Mouse (Mus musculus) hindbrain, postnatal 0 days (tissue): ENCODE measurements around the gene Tdrd12. TPM values are rescaled to one million over a fixed set of nuclear protein-coding genes. Genes with fewer than 3 reads are reported as not detected.
"Not testable (repeated sequence)": the region's sequence is repeated elsewhere in the genome, so short reads cannot be mapped to it uniquely, and the experiment has no call there.

Experiments used
- ATAC-seq: fragments of 200-750 bp; cut with Nextera tagmentation; 2 replicates; pipeline ENCODE4 v1.8.0; 2017; ENCODE audit warnings: mild to moderate bottlenecking, moderate TSS enrichment, moderate library complexity
- DNase-seq: peaks from one replicate; pipeline ENCODE4 v3.0.0-alpha.2; 2015; ENCODE audit warnings: low spot score
- H3K27ac ChIP-seq: fragments of 300-500 bp; sonication (generic); 2 replicates; pipeline ENCODE4 v1.5.1; 2014; ENCODE audit warnings: mild to moderate bottlenecking
- H3K27me3 ChIP-seq: fragments of 300-500 bp; sonication (generic); 2 replicates; pipeline ENCODE4 v1.6.1; 2014; ENCODE audit warnings: low read length, mixed read lengths; ENCODE audit not compliant: insufficient read depth
- H3K36me3 ChIP-seq: fragments of 300-500 bp; sonication (generic); 2 replicates; pipeline ENCODE4 v1.6.1; 2014; ENCODE audit warnings: low read length, mixed read lengths; ENCODE audit not compliant: insufficient read depth
- H3K4me1 ChIP-seq: fragments of 300-500 bp; sonication (generic); 2 replicates; pipeline ENCODE4 v1.6.1; 2014; ENCODE audit warnings: antibody characterized with exemption, low read length, mixed read lengths; ENCODE audit not compliant: insufficient read depth
- H3K4me2 ChIP-seq: fragments of 300-500 bp; sonication (generic); 2 replicates; pipeline ENCODE4 v1.6.1; 2014; ENCODE audit warnings: low read depth, mild to moderate bottlenecking, low read length, moderate library complexity, mixed read lengths
- H3K4me3 ChIP-seq: fragments of 300-500 bp; sonication (generic); 2 replicates; pipeline ENCODE4 v1.5.1; 2014; ENCODE audit warnings: low read length
- H3K9ac ChIP-seq: fragments of 300-500 bp; sonication (generic); replicated peaks from 2 replicates; pipeline ENCODE4 v1.6.1; 2014; ENCODE audit warnings: mild to moderate bottlenecking, low read length, moderate library complexity, mixed read lengths
- H3K9me3 ChIP-seq: fragments of 300-500 bp; sonication (generic); 2 replicates; pipeline ENCODE4 v1.6.1; 2016; ENCODE audit warnings: low read length, mixed read lengths
- CTCF ChIP-seq: IDR thresholded peaks from 2 replicates; pipeline ENCODE4 v1.5.1; 2016; ENCODE audit warnings: antibody characterized with exemption, control low read depth, low read depth
- WGBS: fragments of 180-500 bp; shearing (Covaris S2); extraction: QIAGEN DNeasy Blood & Tissue Kit; methylation state at CpG from one replicate; pipeline ENCODE4 v1.1.7; 2014; 5-methylcytosine and 5-hydroxymethylcytosine counted together
- polyA plus RNA-seq: library from polyadenylated mRNA; unstranded; fragments of >200 nt; fragmentation: Nextera tagmentation; extraction: Ambion mirVana; gene quantifications from 2 replicates; pipeline ENCODE4 v1.2.1, GENCODE M21; 2015
- total RNA-seq: library from RNA; depleted of rRNA; stranded (reverse); fragments of >200 nt; gene quantifications from 2 replicates; pipeline ENCODE4 v1.2.3, GENCODE M21; 2014

Tdrd12 gene
- total and polyA plus RNA-seq, 2 experiments from 2014 or later = 0.68 to 1.2 TPM

DNA sequence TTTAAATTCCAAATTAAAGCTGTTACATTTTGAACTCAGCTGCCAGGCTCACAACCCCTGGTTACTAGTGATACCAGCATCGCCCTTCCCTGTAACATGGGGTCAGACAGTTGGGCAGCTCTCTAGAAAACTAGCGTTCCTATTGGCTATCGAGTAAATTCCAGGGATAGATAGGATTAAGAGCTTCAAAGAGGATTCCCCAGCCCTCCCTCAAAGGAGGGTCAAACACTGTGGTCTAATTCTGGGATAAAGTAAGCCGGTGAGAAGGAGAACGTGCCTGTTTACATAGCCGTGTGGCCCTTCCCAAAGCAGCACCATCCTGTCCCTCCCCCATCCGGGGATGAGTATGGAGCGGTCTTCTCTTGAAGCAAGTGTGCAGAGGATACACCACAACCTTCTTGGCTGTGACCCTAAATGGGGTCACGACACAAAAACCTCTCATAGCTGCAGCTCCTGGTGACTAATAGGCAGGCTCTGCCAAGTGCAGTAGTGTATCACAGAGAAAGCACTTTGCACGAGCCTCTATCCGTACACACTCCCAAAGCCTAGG is 46.0 kb upstream of the Tdrd12 start:
- 29% methylated on average over 11 of the region's 11 CpGs for WGBS
- H3K4me3 ChIP-seq = no peak overlapping the region
- DNase-seq = no peak
- H3K9ac ChIP-seq = no peak overlapping the region
- H3K4me1 ChIP-seq = peaks cover 7% of the 10 kb centered on the region; the same call in 1 of the 2 replicates
- H3K4me2 ChIP-seq = no peak overlapping the region
- H3K27me3 ChIP-seq = peaks cover 13% of the 10 kb centered on the region
- H3K27ac ChIP-seq = no peak overlapping the region
- no peaks in the 10 kb centered on the region for H3K9me3 ChIP-seq
- no peak for ATAC-seq
- H3K36me3 ChIP-seq = no peaks in the 10 kb centered on the region
- no peak for TF ChIP-seq CTCF

DNA sequence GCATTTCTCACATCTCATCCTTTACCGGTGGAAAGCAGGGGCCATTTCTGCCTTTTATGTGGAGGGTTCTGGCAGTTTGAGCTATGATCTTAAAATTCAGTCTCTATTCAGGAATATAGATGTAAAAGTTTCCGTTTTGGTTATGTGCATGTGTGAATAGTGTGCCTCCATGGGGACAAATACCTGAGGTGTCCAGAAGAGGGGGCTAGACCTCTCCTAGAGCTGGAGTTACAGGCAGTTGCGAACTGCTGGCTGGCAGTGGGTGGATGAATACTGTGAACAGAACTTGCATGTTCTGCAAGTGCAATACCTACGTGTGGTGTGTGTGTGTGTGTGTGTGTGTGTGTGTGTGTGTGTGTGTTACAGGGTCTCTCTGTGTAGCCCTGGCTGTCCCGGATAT is 45.2 kb upstream of the Tdrd12 start:
- DNase-seq (no peak), ATAC-seq (no peak)
- 70% methylated on average over 5 of the region's 5 CpGs for WGBS
- Histone ChIP-seq H3K27me3 (peaks cover 13% of the 10 kb centered on the region), H3K4me2 (no peak overlapping the region), H3K27ac (no peak overlapping the region), H3K4me3 (no peak overlapping the region), H3K36me3 (no peaks in the 10 kb centered on the region), H3K4me1 (peaks cover 7% of the 10 kb centered on the region; the same call in 1 of the 2 replicates), H3K9ac (no peak overlapping the region), H3K9me3 (no peaks in the 10 kb centered on the region)
- peak; percentile 30; the same call in 1 of the 2 replicates for TF ChIP-seq CTCF

DNA sequence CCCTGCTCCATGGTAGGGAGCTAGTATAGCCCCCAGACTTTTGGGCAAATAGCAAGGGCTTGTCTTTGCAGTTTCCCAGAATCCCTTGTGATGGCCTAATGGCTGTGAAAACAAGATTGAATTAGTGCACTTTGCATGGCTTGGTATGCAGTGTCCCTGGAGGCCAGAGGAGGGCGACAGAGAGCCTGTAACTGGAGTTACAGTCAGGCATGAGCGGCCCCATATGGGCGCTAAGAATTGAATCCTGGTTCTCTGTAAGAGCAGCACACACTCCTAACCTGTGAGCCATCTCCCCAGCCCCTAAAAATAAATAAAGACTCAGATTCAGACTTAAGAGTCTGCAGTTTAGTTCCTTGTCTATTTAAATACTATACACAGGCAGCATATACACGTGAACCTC is 42.3 kb upstream of the Tdrd12 start:
- Histone ChIP-seq H3K9ac (no peak overlapping the region), H3K4me2 (no peak overlapping the region), H3K4me3 (no peak overlapping the region), H3K36me3 (no peaks in the 10 kb centered on the region), H3K27ac (no peak overlapping the region), H3K4me1 (no peaks in the 10 kb centered on the region), H3K9me3 (no peaks in the 10 kb centered on the region), H3K27me3 (peaks cover 11% of the 10 kb centered on the region)
- DNase-seq (peak; percentile 62), ATAC-seq (no peak)
- TF ChIP-seq CTCF = peak; percentile 74
- WGBS = 34% methylated on average over 4 of the region's 4 CpGs

DNA sequence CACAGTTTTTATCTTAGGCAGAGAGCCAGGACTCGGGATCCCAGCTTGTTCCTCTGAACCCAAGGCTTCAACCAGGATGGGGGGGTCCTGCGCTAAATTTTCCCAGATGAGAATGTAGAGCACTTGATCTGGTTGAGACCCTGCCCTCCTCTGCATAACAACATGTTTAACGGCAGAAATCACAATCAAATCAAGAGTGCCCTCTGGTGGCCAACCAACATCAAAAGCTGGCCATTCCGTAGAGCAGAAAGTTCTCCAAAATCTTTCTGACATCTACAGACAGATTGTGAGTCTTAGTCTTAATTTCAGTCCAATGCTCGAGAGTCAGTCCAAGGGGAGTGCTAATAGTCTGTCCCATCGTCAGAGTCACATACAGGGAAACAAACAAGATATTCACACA is 33.3 kb upstream of the Tdrd12 start:
- H3K9ac ChIP-seq, H3K4me2 ChIP-seq, H3K36me3 ChIP-seq, H3K4me1 ChIP-seq, H3K4me3 ChIP-seq, H3K9me3 ChIP-seq, ATAC-seq, H3K27me3 ChIP-seq, DNase-seq, H3K27ac ChIP-seq: not testable (repeated sequence)
- TF ChIP-seq CTCF = peak; percentile 48
- 25% methylated on average over 6 of the region's 6 CpGs for WGBS

DNA sequence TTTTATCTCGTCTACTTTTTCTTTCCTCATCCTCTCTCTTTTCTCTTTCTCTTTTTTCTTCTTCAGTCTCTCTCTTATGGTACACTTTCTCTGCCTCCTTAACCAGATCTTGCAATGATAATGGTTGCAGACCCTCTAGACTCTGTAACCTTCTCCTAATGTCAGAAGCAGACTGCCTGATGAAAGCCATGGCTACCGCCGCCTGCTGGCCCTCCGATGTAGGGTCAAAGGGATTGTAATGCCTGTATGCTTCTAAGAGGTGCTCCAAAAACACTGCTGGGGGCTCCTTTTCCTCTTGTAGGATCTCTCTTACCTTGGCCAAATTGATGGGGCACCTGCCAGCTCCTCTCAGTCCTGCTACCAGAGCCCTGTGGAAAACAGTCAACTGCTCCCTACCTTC is 32.2 kb upstream of the Tdrd12 start:
- not testable (repeated sequence) for H3K4me1 ChIP-seq, H3K36me3 ChIP-seq, H3K9ac ChIP-seq, H3K4me2 ChIP-seq, H3K4me3 ChIP-seq, DNase-seq, ATAC-seq, H3K27me3 ChIP-seq, H3K9me3 ChIP-seq, H3K27ac ChIP-seq
- 93% methylated on average over 4 of the region's 4 CpGs for WGBS

- H3K4me2 ChIP-seq, H3K36me3 ChIP-seq, H3K4me1 ChIP-seq, H3K9me3 ChIP-seq, H3K27me3 ChIP-seq, DNase-seq, H3K4me3 ChIP-seq, H3K27ac ChIP-seq, H3K9ac ChIP-seq, ATAC-seq: not testable (repeated sequence)
- 82% methylated on average over 13 of the region's 13 CpGs for WGBS
These were observed 28.4 kb upstream of the Tdrd12 start for GRCm38 (mm10) chr7:35565965-35566364.

DNA sequence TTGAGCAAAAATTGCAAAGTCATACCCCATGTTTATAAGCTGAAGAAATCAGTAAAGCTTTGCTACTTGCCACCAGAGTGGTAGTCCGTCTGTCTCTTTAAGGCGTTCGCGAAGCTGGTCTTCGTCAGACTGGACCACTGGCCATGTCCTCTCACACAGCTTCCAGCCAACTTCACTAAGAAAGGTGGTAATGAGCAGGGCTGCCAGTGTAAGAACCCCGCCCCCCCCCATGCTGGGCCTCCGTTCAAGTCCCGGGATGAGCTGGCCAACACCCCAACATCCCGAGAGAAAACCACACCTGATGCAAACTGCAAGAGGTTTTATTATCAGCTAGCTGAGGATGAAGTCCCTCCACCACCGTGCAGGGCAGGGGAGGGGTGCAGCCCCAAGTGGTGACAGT is 27.3 kb upstream of the Tdrd12 start:
- H3K9me3 ChIP-seq, H3K27ac ChIP-seq, H3K36me3 ChIP-seq, H3K27me3 ChIP-seq, H3K4me1 ChIP-seq, DNase-seq, H3K4me3 ChIP-seq, H3K4me2 ChIP-seq, ATAC-seq, H3K9ac ChIP-seq: not testable (repeated sequence)
- WGBS = 83% methylated on average over 10 of the region's 10 CpGs
